Mouse (Mus musculus): ENCODE data around the gene Zcchc2. TPM values are rescaled to one million over a fixed set of nuclear protein-coding genes. Genes with fewer than 3 reads are reported as not detected.

The Zcchc2 gene
- total and polyA plus RNA-seq, 3 experiments: 6.6 to 9.8 (median 8.3) TPM

GRCm38 (mm10) chr1:106073166-106073565, 83.0 kb downstream of the Zcchc2 start:
- intact Hi-C loops (cut with DNase I): no loop called here
- H3K4me3 ChIP-seq: no peak overlapping the region
- DNase-seq: no peak
- peaks cover 6% of the 10 kb centered on the region for H3K4me1 ChIP-seq (ENCODE audit: control insufficient read depth, insufficient read depth, low read length)
- peak overlapping the region; percentile 80 for H3K27ac ChIP-seq
- WGBS: 67% methylated on average over 7 of the region's 7 CpGs
- no peaks in the 10 kb centered on the region for H3K27me3 ChIP-seq (ENCODE audit: control insufficient read depth, insufficient read depth, low read length)
- TF ChIP-seq POLR2A (IDR thresholded peaks at IDR 0.05; ENCODE audit: insufficient read depth, low read depth, low read length) (no peak), EP300 (IDR thresholded peaks at IDR 0.05; ENCODE audit: insufficient read depth, low read depth, low read length) (no peak), CTCF (IDR thresholded peaks at IDR 0.05) (no peak)
- no peak overlapping the region for H3K9ac ChIP-seq (ENCODE audit: low read depth, low read length)
- H3K36me3 ChIP-seq (ENCODE audit: control insufficient read depth, insufficient read depth, low read length): peaks cover 5% of the 10 kb centered on the region; the same call in 1 of the 2 replicates
- H3K79me2 ChIP-seq (replicated peaks; ENCODE audit: control insufficient read depth, insufficient read depth, low read length): no peaks in the 10 kb centered on the region

- H3K36me3 ChIP-seq (ENCODE audit: control insufficient read depth, insufficient read depth, low read length): peaks cover 5% of the 10 kb centered on the region; the same call in 1 of the 2 replicates
- no peaks in the 10 kb centered on the region for H3K27me3 ChIP-seq (ENCODE audit: control insufficient read depth, insufficient read depth, low read length)
- no peak overlapping the region for H3K4me3 ChIP-seq
- H3K27ac ChIP-seq: peak overlapping the region; percentile 80
- peaks cover 7% of the 10 kb centered on the region for H3K4me1 ChIP-seq (ENCODE audit: control insufficient read depth, insufficient read depth, low read length)
- intact Hi-C loops (cut with DNase I): no loop called here
- 45% methylated on average over 7 of the region's 7 CpGs for WGBS
- H3K9ac ChIP-seq (ENCODE audit: low read depth, low read length): no peak overlapping the region
- H3K79me2 ChIP-seq (replicated peaks; ENCODE audit: control insufficient read depth, insufficient read depth, low read length): no peaks in the 10 kb centered on the region
- DNase-seq: peak in 1 of 2 experiments; percentile 24
- no peak for TF ChIP-seq CTCF (IDR thresholded peaks at IDR 0.05)
- peak; percentile 40; the same call in 1 of the 2 replicates for TF ChIP-seq POLR2A (IDR thresholded peaks at IDR 0.05; ENCODE audit: insufficient read depth, low read depth, low read length)
- TF ChIP-seq EP300 (IDR thresholded peaks at IDR 0.05; ENCODE audit: insufficient read depth, low read depth, low read length): 0 out of 2 replicates have a peak, but pooled peaks have one; percentile 34
These were observed 83.9 kb downstream of the Zcchc2 start for GRCm38 (mm10) chr1:106074141-106074540.

GRCm38 (mm10) chr1:106074656-106075055, 84.5 kb downstream of the Zcchc2 start:
- Histone ChIP-seq H3K27ac (peak overlapping the region; percentile 80), H3K4me1 (ENCODE audit: control insufficient read depth, insufficient read depth, low read length) (peaks cover 7% of the 10 kb centered on the region), H3K4me3 (no peak overlapping the region), H3K9ac (ENCODE audit: low read depth, low read length) (no peak overlapping the region), H3K27me3 (ENCODE audit: control insufficient read depth, insufficient read depth, low read length) (no peaks in the 10 kb centered on the region), H3K79me2 (replicated peaks; ENCODE audit: control insufficient read depth, insufficient read depth, low read length) (no peaks in the 10 kb centered on the region), H3K36me3 (ENCODE audit: control insufficient read depth, insufficient read depth, low read length) (peaks cover 5% of the 10 kb centered on the region; the same call in 1 of the 2 replicates)
- no peak for DNase-seq
- WGBS: 86% methylated on average over 5 of the region's 5 CpGs
- TF ChIP-seq CTCF (IDR thresholded peaks at IDR 0.05): no peak
- TF ChIP-seq POLR2A (IDR thresholded peaks at IDR 0.05; ENCODE audit: insufficient read depth, low read depth, low read length): no peak
- TF ChIP-seq EP300 (IDR thresholded peaks at IDR 0.05; ENCODE audit: insufficient read depth, low read depth, low read length): no peak
- intact Hi-C loops (cut with DNase I): loop anchor here (5.0 kb wide), 1 partner anchor 58 kb away; no protein-coding TSS in a partner anchor

- no peak overlapping the region for H3K9ac ChIP-seq (ENCODE audit: low read depth, low read length)
- no peaks in the 10 kb centered on the region for H3K27me3 ChIP-seq (ENCODE audit: control insufficient read depth, insufficient read depth, low read length)
- intact Hi-C loops (cut with DNase I): loop anchor here (5.0 kb wide), 1 partner anchor 56 kb away; no protein-coding TSS in a partner anchor
- TF ChIP-seq EP300 (IDR thresholded peaks at IDR 0.05; ENCODE audit: insufficient read depth, low read depth, low read length): no peak
- TF ChIP-seq POLR2A (IDR thresholded peaks at IDR 0.05; ENCODE audit: insufficient read depth, low read depth, low read length): no peak
- TF ChIP-seq CTCF (IDR thresholded peaks at IDR 0.05): no peak
- peaks cover 5% of the 10 kb centered on the region; the same call in 1 of the 2 replicates for H3K36me3 ChIP-seq (ENCODE audit: control insufficient read depth, insufficient read depth, low read length)
- no peak overlapping the region for H3K4me3 ChIP-seq
- no peaks in the 10 kb centered on the region for H3K79me2 ChIP-seq (replicated peaks; ENCODE audit: control insufficient read depth, insufficient read depth, low read length)
- H3K4me1 ChIP-seq (ENCODE audit: control insufficient read depth, insufficient read depth, low read length): peaks cover 7% of the 10 kb centered on the region
- DNase-seq: no peak
- 60% methylated on average over 3 of the region's 3 CpGs for WGBS
- H3K27ac ChIP-seq: peak overlapping the region; percentile 82
These were observed 86.4 kb downstream of the Zcchc2 start for GRCm38 (mm10) chr1:106076641-106077040.

- Histone ChIP-seq H3K36me3 (ENCODE audit: control insufficient read depth, insufficient read depth, low read length) (peaks cover 5% of the 10 kb centered on the region; the same call in 1 of the 2 replicates), H3K79me2 (replicated peaks; ENCODE audit: control insufficient read depth, insufficient read depth, low read length) (no peaks in the 10 kb centered on the region), H3K4me3 (no peak overlapping the region), H3K27ac (peak overlapping the region; percentile 82), H3K27me3 (ENCODE audit: control insufficient read depth, insufficient read depth, low read length) (no peaks in the 10 kb centered on the region), H3K9ac (ENCODE audit: low read depth, low read length) (no peak overlapping the region), H3K4me1 (ENCODE audit: control insufficient read depth, insufficient read depth, low read length) (peaks cover 7% of the 10 kb centered on the region)
- WGBS: 44% methylated on average over 3 of the region's 3 CpGs
- DNase-seq: peak in 1 of 2 experiments; percentile 51
- TF ChIP-seq POLR2A (IDR thresholded peaks at IDR 0.05; ENCODE audit: insufficient read depth, low read depth, low read length) (no peak), EP300 (IDR thresholded peaks at IDR 0.05; ENCODE audit: insufficient read depth, low read depth, low read length) (peak; percentile 62; the same call in 1 of the 2 replicates), CTCF (IDR thresholded peaks at IDR 0.05) (no peak)
- intact Hi-C loops (cut with DNase I): loop anchor here (5.0 kb wide), 1 partner anchor 55 kb away; no protein-coding TSS in a partner anchor
These were observed 87.0 kb downstream of the Zcchc2 start for GRCm38 (mm10) chr1:106077166-106077565.

Other genes starting within 250 kb of the Zcchc2 start
- gene Tnfrsf11a, start 209.7 kb upstream of the Zcchc2 start, total RNA-seq (2021): 1 to 10 TPM; 1.4 to 1.9 TPM
- 1.2 and 1.8 TPM in 2 replicates for gene Tnfrsf11a, start 209.7 kb upstream of the Zcchc2 start, polyA plus RNA-seq (2012; rRNA removed)
- 10 to 100 TPM; 16.3 to 17.2 TPM for gene Phlpp1, start 181.3 kb downstream of the Zcchc2 start, total RNA-seq (2021)
- 9.6 and 15.6 TPM in 2 replicates for gene Phlpp1, start 181.3 kb downstream of the Zcchc2 start, polyA plus RNA-seq (2012; rRNA removed)

Data from heart, adult 2 months (tissue).